Mouse (Mus musculus) lung, postnatal 0 days (tissue): ENCODE results near the gene Smim15.

ENCODE experiments used
- CTCF ChIP-seq: IDR thresholded peaks from 2 replicates; pipeline ENCODE4 v1.5.1; 2016; ENCODE audit warnings: antibody characterized with exemption, mild to moderate bottlenecking
- EP300 ChIP-seq: IDR thresholded peaks from 2 replicates; pipeline ENCODE4 v1.6.1; 2016; ENCODE audit warnings: antibody characterized with exemption, mild to moderate bottlenecking, control low read depth

GRCm38 (mm10) chr13:108046071-108046470, 1.8 kb downstream of the Smim15 start:
- TF ChIP-seq CTCF: no peak
- TF ChIP-seq EP300: no peak
